Mouse (Mus musculus) layer of hippocampus, adult 9-10 months (tissue): Measurements from ENCODE around the gene Hmg20b.
A peak's percentile ranks its signal among the peaks of the same experiment; 100 is the strongest.

Source experiments
- DNase-seq: peaks from one replicate; pipeline ENCODE4 v3.0.0; 2022; ENCODE audit warnings: low spot score

Gene Hmg20b

DNA sequence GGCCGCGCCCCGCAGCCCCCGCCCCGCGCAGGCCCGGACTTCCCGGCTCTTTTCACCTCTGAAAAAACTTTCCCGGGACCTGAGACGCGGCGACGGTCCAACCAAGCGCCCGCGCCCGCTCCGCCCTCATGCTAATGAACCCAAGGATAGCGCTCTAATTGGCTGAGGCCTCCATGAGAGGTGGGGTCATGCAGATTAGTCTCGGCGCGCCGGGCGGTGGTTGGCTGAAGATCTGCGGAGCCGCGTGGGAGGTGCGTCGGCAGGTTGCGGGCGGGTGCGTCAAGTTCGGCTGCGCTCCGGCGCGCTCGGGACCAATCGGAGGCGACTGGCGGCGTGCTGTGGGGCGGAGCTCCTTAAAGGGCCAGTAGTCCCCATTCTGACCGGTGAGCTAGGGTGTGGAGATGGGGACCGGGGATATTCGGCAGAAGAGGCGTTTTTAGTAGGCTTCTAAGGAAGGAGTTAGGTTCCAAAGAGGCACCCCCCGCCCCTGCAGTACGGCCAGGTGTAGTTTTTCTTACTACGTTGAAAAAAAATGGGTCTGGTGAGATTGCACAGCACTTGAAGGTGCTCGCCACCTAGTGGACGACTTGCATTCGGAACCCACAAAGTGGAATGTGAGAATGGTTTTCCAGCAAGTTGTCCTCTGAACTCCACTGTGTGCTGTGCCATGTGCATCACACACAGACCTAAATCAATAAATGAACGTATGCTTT lies at the start of gene Hmg20b:
TSS of gene Hmg20b (minus strand) at position 130 of the 713 bp plus-strand sequence.
- peak; percentile 98 for DNase-seq

DNA sequence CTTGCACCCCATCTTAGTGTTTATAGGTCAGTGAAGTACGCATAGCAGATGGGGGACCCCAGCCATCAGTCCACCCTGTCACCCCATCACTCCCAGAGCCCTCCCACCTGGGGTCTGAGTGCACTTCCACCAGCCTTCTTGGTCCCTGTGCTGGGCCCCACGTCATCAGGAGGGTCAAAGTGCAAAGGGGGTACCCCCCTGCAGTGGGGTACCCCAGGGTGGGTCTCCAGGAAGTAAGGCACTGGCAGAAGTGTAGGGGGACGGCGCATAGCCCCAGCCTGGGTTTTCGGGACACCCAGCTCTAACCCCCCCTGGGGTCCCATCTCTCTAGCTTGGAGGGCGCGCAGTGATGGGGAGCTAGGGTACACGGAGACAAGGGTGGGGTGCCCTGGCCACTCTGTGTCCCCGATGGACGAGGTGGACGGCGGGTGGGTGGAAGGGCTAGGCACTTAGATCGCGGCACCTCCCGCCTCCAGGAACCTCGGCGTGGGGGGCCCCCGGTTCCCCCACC lies 49.6 kb upstream of the Hmg20b start:
- no peak for DNase-seq

DNA sequence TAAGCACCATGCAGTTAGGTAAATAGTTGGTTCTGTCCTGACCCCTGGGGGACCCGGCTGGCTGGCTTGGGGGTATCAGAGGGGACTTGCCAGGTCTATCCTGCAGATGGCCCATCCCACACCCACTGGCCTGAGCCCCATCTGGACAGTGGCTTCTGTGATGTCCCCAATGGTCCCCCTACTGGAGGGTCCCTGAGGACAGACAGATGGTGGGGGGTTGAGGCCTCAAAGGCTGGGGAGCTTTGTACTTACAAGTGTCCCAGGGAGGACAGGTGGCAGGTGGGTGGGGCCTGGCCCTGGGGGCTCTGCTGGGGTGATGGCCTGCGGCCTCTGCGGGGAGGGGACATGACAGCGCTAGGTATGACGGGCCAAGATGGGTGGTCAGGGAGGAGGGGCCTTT lies 49.0 kb upstream of the Hmg20b start:
- no peak for DNase-seq

DNA sequence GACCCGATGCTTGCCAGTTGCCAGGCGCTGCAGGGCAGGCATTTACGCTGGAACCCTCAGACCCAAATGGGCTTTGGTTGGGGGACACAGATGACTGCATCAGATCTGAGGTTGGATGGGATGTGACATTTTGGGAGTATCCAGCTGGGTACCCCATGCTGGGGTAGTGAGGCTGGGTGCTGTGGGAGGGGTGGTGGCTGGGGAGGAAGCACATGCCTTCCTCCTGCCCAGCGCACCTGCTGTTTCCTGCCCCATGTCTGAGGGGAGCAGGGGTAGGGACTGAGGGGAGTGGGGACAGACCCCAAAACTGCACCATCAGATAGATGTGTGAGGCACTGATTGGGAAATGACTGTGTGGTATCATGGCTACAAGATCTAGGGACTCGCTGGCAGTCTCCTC lies 46.5 kb upstream of the Hmg20b start:
- DNase-seq, result no peak

DNA sequence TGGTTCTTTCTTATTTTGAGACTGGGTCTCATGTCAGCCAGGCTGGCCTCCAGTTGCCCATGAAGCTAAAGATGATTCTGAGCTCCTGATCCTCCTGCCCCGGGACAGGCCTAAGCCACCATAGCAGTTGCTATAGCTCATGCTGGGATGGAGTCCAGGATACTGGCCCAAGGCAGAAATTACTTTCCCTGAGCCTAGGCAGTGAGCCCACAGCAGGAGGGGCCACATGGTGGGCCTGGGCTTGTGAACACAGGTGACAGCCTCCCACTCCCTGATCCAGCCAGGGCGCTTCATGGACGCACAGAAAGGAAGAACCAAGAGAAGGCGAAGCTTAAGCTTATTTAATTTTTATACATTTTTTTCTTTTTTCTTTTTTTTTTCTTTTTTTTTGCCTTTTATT lies 45.6 kb upstream of the Hmg20b start:
- no peak for DNase-seq

DNA sequence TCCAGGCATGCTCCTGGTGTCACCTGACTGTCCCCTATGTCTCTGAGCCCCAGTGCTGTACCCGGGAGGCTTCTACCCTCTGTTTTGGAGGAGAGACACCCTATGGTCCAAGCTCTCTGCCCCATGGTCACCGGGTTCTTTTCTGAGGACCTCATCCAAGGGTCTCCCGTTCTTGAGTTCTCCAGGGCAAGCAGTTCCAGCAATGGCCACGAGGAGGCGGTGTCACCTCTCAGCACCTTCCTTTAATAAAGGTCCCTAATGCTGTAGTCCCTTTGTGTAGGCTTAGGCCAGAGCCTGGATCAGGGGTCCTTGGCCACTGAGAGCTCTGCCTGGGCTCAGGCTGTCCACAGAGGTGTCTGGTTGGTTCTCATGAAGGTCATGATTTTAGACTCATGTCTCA lies 44.8 kb upstream of the Hmg20b start:
- DNase-seq, result no peak

DNA sequence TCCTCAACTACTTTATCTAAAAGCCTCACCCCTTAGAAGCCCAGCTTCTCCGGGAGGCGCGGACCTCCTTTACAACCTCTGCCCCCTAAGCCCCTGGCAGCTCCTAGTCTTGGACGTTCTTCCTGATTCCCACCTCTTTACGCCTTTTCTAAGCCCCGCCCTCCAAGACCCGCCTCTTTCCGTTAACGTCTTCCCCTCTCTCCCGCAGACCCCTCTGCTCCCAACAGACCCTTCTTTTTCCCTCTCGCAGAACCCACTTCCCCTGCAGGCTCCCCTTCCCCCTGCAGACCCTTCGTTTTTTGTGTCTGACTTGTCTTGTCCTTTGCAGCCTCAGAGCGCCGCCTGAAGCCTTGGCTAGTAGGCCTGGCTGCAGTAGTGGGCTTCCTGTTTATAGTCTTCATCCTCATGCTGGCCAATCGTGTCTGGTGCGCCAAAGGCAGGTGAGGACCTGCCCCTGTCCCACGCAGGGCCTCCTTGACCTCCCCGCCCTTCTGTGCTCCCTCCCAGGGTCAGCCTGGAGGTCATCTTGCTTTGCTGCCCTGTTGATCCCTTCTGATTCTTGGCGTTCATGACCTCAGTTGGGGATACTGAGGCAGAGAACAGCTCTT lies 43.3 kb upstream of the Hmg20b start:
- no peak for DNase-seq

DNA sequence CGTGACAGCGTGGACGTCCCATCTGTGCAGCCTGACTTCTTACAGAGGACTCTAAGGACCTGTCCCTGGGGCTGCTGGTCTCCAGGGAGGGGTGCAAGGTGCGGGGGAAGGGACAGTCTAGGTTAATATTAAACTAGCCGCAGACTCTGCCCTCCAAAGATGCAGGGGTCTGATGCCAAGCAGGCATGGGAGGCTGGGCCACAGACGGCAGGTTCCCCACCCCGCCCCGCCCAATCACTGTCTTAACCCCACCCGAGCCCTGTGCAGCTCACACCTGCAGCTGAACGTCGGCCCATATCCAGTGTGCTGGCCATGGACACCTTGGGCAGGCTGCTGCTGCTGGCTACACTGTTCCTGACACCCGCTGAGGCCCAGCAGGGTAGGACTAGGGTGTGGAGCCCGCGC lies 42.5 kb upstream of the Hmg20b start, which contains the start of gene Smim24:
TSS of gene Smim24 (plus strand) at position 271 of the 405 bp plus-strand sequence.
- no peak for DNase-seq

DNA sequence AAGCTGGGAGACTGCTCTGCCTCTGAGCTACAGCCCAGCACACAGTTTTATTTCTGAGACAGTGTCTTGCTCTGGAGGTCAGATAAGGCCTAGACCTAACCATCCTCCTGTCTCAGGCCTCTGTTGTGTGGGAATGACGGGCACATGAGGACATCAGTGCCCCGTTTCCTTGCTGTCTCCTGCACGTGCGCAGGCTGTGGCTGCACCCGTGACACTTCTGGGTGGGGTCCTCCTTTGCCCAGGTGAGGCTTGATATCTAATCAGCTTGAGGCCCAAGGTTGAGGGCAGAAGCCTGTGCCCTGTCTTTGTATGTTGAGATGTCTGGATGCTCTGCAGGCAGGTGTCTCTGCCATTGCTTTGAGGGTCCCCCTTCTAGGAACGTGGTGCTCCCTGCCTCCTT lies 42.0 kb upstream of the Hmg20b start:
- DNase-seq, result no peak

DNA sequence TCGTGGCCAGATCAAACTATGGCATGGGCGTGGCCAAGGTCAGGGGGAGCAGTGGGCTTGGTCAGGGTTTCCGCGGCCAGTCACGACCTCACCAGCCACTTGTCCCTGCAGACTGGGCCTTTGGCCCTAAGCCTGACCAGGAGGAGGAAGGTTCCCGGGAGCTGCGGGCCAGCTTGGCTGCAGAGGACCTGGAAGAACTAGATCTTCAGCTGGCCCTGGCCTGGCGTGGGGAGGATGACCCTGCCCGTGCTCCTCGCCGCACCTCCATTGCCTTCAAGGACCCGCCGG lies 40.3 kb upstream of the Hmg20b start:
- DNase-seq, result no peak

DNA sequence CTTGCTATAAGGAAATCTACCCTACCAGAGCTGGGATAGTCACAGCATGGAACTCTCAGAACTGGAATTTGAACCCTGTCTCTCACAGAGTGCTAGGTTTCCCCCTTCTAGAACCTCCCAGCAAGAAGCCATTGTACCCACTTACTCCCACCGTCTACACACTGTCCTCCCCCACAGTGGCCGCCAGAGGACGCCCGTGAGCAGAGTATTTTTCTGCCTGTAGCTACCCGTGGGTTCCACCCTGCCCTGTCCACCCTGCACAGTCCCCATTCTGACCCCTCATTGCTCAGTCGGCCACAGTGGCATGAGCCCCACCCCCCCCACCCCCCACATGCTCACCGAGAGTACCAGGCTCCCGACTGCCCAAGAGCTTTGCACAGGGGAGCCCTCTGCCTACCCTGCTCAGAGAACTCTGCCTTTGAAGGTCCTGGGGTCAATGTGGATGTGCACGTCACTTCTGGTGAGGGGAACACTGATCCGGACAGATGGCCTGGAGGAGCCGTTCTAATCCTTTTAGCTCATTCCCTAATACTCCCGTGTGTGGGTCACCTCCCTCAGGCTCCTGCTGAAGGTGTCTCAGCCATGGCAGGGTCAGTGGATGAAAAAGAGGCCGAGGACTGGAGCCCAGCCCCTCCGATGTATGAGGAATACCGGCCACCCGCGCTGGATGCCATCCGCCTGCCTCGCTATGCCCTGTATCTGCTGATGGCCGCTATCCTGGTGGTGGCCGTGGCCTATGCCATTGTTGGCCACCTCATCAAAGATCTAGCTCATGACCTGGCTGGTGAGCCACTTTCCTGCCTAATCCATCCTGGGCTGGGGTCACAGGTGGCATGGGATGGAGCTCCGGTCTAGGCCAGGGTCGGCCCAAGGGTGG lies 39.8 kb upstream of the Hmg20b start:
- DNase-seq, result no peak

DNA sequence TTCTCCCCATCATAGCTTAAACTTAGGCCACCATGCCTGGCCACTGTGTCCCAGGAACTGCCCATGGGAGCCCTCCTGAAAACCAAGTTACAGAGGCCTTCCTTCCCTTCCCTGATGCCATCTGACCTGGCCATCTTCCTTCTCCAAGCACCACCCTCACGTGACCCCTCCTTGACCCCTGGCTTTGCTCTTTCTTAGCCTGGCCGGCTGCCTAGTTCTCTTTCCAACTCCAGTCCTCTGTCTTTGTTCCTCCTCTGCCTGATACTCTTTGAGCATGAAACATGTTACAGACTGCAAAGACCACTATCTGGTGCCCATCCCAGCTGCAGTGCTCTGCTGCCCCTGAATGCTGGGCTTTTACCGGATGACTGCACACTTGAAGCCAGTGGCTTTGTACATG lies 39.1 kb upstream of the Hmg20b start:
- no peak for DNase-seq

DNA sequence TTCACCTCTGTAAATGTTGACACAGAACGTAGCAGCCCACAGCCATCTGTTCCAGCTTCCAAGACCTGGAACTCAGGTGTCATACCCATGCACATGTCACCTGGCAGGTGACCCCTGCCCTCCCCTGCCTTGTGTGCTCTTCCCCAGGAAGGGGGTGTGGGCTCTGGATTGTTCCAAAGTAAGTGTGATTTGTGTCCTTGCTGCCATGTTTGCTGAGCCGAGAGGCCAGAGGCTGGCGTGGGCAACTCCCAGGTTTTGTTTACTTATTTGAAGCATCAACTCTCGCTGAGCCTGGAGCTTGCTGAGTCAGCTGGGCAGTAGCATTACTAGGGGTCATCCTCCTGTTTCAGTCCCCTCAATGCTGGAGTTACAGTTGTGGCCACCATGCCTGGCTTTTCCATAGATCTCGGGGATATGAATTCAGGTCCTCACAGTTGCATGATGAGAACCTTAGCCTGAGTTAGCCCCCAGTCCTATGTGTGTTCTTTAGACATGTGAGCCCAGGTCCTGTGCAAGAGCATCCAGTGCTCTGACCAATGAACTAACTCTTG lies 38.3 kb upstream of the Hmg20b start, which contains the start of gene Gm48552:
TSS of gene Gm48552 (plus strand) at position 501 of the 551 bp plus-strand sequence.
- no peak for DNase-seq

DNA sequence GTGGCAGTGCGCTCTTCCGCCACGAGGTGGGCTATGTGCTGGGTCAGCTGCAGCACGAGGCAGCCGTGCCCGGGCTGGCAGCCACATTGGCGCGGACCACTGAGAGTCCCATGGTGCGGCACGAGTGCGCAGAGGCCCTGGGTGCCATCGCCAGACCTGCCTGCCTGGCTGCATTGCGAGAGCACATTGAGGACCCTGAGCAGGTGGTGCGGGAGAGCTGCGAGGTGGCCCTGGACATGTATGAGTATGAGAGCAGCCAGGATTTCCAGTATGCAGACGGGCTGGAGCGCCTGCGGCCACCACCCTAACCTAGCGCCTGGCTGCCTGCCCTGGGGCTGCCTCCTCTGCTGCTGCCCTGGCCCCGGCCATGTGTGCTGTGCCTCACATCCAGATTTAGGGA lies 37.4 kb upstream of the Hmg20b start:
- DNase-seq, result no peak

DNA sequence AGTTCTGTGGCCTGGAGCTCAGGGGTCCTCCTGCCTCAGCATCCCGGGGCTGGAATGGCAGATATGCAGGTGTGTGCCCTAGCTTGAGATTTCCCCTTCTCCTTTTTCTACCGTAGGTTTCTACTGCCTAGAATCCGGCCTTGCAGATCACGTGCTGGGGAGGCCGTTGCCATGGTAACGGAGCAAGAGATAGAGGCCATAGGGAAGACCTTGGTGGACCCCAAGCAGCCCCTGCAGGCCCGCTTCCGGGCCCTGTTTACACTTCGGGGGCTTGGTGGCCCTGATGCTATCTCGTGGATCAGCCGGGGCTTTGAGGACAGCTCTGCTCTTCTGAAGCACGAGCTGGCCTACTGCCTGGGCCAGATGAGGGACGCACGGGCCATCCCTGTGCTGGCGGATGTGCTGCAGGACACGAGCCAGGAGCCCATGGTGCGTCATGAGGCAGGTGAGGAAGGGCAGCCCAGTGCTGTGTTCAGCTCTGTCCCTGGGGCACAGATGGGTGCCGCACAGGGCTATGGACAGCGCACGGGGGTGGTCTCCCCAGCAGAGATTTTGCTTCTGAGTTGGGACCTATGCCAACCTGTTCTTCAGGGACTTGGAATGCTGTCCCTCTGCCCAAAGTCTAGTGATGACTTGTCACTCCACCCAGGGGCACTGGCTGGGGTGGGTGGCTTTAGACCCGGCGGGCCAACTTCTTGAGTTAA lies 35.5 kb upstream of the Hmg20b start:
- DNase-seq, result no peak

DNA sequence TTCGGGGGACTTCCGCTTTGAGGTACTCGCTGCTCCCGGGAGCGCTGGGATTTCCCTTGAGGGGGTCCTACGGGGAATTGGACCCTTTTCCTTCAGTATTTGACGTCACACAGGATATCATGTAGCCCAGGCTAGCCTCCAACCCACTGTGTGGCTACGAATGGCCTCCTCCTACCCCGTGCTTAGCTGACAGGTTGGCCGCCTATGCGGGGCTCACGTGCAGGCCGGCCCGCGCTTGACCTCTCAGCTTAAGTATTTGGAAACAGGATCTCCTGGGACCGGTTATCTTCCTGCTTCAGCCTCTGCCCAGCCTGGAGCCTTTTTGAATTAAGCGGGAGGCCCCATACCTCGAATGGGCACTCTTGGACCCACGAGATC lies 34.3 kb upstream of the Hmg20b start:
- DNase-seq, result no peak

DNA sequence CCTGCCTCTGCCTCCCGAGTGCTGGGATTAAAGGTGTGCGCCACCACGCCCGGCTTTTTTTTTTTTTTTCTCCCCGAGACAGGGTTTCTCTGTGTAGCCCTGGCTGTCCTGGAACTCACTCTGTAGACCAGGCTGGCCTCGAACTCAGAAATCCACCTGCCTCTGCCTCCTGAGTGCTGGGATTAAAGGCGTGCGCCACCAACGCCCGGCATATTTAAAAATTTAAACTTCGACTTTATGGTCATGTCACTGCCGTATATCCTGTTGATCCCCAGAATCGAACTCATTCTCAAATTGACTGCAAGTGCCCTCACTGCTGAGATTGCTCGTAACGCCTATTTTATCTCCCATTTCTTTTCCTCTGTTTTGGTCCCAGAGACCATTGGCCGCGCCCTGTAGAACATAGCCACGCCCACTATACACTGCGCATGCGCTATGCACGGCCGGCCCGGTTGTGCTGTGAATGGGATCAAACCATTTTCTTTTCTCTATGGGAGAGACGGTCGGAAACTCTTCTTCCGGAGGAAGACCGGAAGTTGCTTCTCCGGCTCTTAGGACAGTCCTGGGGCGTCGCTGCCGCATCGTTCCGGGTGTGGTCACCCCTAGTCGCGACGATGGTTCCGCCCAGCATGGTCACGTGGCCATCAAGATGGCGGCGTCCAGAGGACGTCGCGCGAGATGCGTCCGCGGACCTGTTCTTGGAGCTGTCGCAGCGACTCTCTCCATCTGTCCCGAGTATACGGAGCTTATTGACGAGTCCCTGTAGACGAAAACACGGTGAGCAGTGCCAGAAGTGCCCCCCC lies 33.7 kb upstream of the Hmg20b start, which contains the start of the genes Dohh and Gm48551:
TSS of gene Dohh (plus strand) at position 627 of the 803 bp plus-strand sequence.
TSS of gene Gm48551 (plus strand) at position 665 of the 803 bp plus-strand sequence.
- DNase-seq, result peak; percentile 96

DNA sequence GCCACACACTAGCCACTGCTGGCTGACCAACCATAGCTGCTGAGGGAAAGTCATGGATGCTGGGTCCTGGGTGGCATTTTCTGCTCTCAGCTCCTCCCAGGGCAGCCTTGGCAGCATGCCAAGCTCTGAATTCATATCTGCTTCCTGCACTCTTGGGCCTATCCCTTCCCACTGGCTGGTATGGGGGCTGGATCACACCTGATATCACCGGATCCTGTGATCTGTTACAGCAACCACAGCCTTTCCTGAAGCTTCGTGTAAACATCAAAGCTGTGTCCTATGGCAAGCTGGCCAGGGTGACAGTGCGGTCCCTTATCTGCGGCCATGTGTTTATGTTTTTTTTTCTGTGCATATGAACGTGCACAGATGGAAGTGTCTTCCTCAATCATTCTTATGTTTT lies 31.8 kb upstream of the Hmg20b start:
- DNase-seq, result no peak

DNA sequence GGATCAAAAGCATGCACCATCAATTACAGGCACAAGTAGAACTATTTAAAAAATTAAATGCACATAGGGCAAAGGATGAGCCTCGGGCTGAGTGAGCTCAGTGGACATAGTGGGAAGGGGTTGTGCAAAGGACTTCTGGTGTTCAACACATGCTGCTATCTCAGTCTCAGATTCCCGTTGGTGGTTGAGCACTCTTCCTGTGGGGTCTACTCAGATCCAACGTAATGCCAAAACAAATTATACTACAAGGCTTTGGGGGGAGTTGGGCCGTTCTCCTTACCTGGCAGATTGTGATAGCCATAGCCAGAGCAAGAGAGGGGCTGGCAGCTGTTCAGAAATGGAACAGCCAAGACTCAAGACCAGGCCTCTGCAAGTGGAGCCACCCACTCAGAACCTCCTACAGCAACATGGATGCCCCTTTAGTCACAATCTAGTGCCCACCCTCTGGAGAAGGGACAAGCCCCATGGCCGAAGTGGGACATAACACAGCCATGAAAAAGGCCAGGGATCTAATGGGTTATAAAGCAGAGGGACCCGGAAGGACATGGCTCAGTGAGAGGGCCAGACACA lies 29.6 kb upstream of the Hmg20b start:
- no peak for DNase-seq

DNA sequence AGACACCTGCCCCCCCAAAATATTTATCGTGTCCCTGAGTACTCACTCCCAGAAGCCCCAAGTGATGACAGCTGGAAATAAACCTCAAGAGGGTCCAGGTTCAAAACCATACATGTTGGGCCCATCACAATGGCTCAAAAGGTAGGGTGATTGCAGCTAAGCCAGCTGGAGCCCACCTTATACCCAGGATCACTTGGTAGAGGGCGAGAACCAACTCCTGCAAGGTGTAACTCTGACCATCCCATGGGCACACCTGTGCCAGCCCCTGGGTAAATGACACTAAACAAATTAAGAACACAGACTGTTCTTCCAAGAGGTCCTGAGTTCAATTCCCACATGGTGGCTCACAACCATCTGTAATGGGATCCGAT lies 28.9 kb upstream of the Hmg20b start:
- DNase-seq, result no peak
